Mouse (Mus musculus) spleen, adult 2 months (tissue): ENCODE measurements around the gene Mfsd1.
A peak's percentile ranks its signal among the peaks of the same experiment; 100 is the strongest.

ENCODE experiments used
- CTCF ChIP-seq: fragments of 200-500 bp; IDR thresholded peaks from 2 replicates; pipeline ENCODE4 v1.5.1; 2011; ENCODE audit warnings: mild to moderate bottlenecking, inconsistent platforms; ENCODE audit not compliant: insufficient read depth, insufficient read length, insufficient replicate concordance; ENCODE audit errors: extremely low read depth
- POLR2A ChIP-seq: fragments of 200-500 bp; IDR thresholded peaks from 2 replicates; pipeline ENCODE4 v1.6.1; 2011; ENCODE audit warnings: low read depth, low read length, inconsistent platforms

DNA sequence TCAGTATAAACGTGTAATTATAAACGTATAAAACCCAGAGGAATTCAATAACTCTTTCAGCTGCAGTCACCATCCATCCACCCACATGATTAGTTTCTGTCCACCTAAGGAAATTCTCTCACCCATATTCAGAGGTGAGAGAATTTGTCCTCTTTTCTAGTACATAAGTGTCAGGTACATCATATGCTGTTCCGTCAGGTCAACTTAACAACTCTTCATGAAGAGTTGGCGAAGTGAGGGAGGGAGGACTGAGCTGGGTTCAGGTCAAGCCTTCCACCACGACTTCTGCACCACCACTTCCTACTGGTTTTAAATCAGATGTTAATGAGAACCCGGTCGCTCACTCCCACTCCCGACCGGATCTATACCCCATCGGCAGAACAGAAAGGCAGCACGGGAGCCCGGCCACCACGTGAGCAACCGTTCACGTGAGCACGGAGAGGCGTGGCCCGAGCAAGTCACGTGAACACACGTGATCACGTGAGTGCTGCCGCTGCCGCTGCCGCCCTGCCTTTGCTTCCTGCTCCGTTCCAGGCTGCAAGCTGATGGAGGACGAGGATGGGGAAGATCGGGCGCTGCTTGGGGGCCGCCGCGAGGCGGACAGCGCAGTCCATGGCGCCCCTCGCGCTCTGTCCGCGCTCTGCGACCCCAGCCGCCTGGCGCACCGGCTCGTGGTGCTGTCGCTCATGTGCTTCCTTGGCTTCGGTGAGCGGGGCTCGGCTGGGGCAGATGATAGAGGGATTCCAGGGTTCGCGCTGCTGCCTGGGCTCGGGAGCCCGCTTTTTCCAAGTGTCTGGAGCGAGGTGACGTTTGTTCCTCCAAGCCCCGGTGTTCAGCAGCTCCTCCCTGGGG is at the start of gene Mfsd1:
- no peak for TF ChIP-seq CTCF
- TF ChIP-seq POLR2A = peak; percentile 39
